Mouse (Mus musculus) megakaryocyte, adult 5-6 weeks (primary cell): ENCODE results near the gene Gdf2. TPM values are rescaled to one million over a fixed set of nuclear protein-coding genes. Genes with fewer than 3 reads are reported as not detected.

Experiments used
- ATAC-seq: 2 replicates; pipeline ENCODE4 v1.8.0; 2016; ENCODE audit warnings: mild to moderate bottlenecking, inconsistent platforms; ENCODE audit not compliant: poor library complexity, severe bottlenecking
- total RNA-seq, 2 experiments: library from RNA; stranded (forward) in 1 of 2; stranded (reverse) in 1 of 2; fragments of 153-499, 151-499 nt in 1 of 2; fragments of 221-1000, 200-1000 nt in 1 of 2; gene quantifications; 2 replicates each; pipeline versions ENCODE4 v1.2.3 to v1.2.4; 2015 to 2017

Gene Gdf2
- total RNA-seq, 2 experiments from 2014 or later: not detected

DNA sequence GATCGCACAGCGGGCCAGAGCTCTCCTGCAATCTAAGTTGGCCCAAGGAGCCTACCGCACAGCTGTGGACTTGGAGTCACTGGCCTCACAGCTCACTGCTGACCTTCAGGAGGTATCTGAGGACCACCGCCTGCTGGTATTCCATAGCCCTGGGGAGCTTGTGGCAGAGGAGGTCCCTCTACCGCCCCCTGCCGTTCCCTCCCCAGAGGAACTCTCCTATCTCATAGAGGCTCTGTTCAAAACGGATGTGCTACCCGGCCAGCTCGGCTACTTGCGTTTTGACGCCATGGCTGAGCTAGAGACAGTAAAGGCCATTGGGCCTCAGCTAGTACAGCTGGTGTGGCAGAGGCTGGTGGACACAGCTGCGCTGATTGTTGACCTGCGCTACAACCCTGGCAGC lies 15.2 kb downstream of the Gdf2 start:
- no peak for ATAC-seq

DNA sequence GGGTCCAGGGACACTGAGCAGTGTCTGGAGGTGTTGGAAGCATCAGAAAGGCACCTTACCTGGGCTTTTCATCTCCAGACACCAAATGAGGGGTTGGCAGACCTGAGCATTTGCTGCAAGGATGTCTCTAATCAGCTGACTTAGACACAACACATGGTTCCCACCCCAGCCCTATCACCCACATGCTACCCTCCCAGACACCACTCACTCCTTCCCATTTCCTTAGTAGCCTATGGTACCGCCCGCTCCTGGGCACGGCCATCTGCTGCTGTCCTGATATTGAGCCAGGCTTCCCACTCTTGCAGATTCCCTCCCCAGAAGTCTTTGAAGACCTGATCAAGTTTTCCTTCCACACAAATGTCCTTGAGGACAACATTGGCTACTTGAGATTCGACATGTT lies 17.3 kb downstream of the Gdf2 start:
- ATAC-seq: no peak

DNA sequence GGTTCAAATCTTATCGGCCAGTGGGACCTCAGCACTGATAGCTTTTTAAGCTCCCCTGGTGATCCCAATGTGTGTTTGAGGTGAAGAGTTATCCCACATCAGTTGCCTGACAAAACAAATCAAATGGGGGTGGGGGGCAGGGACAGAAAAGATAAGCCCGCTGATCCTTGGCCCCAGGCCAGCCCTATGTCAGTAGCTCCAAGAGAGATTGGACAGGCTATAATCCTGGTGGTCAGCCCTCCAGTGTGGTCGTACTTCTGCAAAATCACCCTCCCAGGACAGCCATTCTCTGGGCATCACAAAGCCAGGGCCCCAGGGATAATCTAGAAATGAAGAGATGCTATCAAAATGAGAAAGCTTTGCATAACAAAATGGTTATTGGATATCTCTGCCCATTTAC lies 18.0 kb downstream of the Gdf2 start:
- ATAC-seq: no peak

DNA sequence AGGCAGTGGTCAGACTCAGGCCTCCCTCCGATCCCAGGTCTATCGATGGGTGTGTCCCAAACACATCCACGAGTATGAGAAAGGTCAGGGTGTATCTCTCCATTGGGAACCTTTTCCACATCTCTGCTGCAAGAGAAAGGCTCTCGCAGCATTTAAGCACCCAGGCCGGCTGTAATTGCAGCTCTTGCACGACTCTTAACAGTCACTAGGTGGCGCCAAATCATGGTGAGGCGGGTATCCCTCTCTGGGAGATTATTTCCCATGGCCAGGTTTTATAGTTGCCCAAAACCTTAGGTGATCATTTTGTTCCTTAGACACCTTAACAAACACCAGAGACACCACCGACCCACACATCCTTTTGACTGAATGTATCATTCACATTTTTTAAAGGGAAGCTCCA lies 18.5 kb downstream of the Gdf2 start:
- no peak for ATAC-seq

DNA sequence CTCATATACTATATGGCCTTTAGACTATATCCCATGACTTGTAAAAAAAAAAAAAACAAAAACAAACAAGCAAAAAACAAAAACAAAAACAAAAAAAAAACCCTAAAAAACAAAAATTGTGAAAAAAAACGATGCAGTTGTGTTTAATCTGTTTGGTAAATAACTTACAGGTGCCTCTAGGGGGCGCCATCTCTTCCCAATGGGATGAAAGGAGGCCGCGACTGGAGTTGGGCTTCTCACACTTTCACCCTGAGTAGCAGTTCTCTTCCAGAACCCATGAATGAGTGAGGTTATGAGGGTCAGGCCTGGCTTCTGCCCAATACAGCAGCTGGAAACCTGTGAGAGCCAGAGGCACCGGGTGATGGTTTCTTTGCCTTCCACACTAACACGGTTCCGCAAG lies 24.8 kb downstream of the Gdf2 start:
- no peak for ATAC-seq

DNA sequence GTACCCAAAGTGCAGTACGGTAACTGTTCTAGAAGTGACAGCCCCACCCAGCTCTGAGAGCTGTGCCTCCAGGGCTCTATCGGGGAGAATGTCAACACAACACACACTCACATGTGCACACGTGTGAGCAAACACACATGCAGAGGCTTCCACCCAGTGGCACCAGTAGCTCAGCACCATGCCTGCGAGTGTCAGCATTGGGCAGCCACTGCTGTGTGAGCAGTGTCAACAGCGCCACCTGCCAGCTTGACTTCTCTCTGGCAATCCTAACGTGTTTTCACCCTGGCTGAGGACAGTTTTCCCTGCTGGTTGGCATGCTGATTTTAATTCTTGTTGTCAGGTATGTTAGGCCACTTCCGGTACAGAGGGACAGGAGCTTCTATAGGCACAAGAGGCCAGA lies 31.8 kb downstream of the Gdf2 start:
- ATAC-seq: no peak

DNA sequence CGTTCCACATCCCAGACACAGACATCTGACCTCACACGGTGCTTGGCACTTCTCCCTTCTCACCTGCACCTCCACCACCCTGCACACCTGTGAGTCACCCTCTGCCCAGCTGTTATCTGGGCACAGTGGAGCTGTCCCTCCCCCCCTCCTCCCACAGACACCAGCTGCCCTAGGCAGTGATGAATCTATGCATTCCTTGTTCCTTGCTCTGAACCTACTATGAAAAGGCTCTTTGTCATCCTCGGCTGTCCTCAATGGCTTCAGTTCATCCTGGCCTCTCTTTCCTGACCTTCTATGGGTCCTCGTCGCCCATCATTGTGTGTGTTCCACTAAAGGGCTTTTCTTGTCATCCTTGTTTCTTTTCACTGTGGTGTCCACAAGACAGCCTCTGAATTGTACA lies 33.9 kb downstream of the Gdf2 start:
- no peak for ATAC-seq

DNA sequence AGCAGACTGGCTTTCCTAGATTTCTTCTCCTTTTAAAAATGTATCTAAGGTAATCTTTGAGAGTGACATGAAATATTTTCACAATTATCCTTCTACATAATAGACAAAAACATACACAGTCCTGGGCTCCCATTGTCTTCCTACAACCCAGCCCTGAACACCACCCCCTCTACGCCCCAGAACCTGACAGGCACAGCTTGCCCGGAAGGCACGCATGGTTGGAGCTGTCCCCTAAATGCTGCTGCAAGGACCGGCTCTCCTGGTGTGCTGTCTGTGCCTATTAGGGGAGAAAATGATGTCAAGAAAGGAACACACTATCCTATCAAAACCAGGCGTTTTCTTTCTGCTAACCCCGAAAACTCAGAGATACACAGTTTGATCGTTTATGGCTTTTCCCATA lies 36.9 kb downstream of the Gdf2 start:
- ATAC-seq: no peak

DNA sequence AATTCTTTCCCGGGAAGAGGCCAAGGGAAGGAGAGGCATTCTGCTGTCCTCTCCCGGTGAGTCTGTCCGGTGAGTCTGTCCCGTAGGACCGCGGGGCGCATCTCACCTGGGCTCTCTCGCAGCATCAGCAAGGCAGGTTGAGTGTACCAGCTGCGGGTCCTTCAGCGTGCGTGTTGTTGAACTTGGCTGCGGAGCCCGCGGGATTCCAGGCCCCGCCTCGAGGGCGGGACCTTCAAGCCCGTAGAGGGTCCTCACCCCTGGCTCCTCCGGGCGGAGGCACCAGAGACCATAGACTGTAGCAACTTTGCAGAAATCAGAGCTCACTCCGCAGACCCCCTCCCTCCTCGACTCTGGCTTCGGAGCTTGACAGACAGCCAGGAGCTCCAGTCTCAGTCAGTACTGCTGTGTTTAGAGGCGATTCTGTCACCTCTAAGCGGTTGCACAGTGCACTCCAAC lies 37.8 kb downstream of the Gdf2 start, which contains the start of gene Zfp488:
Gene Zfp488 (minus strand): TSS at position 161 of the 456 bp plus-strand sequence.
- no peak for ATAC-seq

DNA sequence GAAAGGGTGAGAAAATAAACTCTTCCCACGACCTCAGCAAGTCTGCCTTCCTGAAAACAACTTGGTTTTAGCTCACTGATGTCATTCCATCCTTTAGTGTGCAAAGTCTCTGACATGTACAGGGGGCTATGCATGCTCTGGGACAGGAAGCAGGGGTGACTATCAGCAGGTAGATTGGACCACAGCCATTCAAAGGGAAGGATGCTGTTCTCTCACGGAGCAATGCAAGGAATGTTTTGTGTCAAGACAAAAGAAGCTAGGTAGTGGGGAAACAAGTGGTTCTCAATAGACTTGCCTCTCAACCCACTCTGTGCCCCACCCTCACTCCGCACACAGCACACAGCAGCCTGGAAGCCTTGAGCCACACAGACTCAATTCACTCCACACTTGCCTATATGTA lies 48.4 kb downstream of the Gdf2 start:
- no peak for ATAC-seq

DNA sequence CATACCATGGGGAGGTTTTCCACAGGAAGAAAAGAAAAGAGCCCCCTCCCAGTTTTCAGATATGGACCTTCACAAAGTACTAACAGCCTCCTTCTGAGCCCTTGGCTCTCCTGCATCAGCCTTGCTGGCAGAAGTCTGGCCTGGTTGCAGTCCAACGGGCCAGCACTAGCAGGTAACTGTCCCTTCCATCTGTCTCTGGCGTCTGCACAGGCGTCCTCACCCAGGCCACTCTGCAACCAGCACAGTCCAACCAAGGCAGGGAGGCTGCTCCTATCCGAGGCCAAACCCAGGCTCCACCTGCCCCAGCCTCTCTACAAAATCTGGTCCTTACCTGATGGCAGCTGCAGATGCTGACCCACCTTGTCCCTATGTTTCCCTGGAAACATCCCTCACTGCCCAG lies 51.1 kb downstream of the Gdf2 start:
- ATAC-seq: no peak

DNA sequence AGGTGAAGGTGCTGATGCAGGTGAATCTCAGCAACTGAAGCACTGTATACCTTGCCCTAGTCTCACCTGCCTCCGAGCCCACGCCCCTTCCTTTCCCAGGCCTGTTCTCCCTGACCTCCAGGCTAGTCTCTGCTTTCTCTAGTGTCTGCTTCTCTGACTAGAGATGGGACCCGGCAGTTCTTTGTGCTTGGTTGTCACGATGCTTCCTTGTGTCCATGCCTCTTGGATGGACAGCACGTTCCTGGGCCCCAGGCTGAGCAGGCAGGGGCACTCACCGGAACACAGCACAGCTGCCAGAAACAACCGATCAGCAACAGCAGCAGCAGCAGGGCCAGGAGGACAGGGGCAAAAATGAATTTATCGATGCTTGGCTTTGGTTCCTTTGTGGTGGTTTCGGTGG lies 52.2 kb downstream of the Gdf2 start:
- ATAC-seq: no peak

DNA sequence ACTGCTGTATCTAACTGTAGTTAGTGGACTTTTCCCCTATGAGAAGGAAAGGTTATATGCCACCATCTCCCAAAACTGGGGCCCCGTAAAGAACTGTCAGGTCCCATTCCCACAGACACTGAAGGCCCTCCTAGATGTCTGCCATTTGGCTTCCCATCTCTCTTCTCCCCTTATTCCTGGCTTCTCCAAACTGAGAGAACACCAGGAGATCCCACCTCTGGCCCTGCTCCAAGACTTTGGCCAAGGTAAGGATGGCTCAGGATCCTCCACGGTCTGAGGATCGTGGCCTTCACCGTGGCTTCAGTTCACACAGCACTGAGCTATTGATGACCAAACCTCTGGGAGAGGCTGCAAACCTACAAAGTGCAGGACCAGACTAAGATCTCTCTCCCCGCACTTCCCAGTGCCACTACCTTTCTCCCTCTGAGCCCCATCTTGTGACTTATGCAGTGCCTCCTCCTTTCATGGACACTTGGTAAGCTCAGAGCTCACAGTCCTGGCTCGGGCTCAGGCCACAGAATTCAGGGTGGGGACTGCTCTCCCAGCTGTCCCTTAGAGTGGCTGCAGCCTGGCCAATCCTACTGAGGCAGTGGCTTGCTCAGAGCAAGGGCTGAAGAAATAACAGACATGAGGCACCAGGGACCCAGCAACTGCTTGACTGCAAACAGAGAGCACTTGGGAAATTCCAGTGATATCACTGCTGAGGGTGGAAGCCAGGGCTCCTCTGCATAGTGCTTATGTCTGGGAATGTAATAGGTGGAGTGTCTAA lies 52.9 kb downstream of the Gdf2 start:
- ATAC-seq: no peak

Other genes with a start within 250 kb of the Gdf2 start
- gene Gdf10, start 17.5 kb upstream of the Gdf2 start, total RNA-seq (2015): not detected in 2 replicates
- gene Gdf10, start 17.5 kb upstream of the Gdf2 start, total RNA-seq (2017): not detected in 2 replicates
- not detected in 2 replicates for gene Rbp3, start 13.0 kb downstream of the Gdf2 start, total RNA-seq (2015)
- not detected in 2 replicates for gene Rbp3, start 13.0 kb downstream of the Gdf2 start, total RNA-seq (2017)
- not detected in 2 replicates for gene Zfp488, start 37.7 kb downstream of the Gdf2 start, total RNA-seq (2015)
- gene Zfp488, start 37.7 kb downstream of the Gdf2 start, total RNA-seq (2017): 0.08 TPM in 1 of 2 replicates, not detected in the other
- gene Gm30083, start 74.1 kb downstream of the Gdf2 start, total RNA-seq (2015): not detected in 2 replicates
- not detected in 2 replicates for gene Gm30083, start 74.1 kb downstream of the Gdf2 start, total RNA-seq (2017)
- gene Gm5460, start 75.7 kb downstream of the Gdf2 start, total RNA-seq (2015): not detected in 2 replicates
- not detected in 2 replicates for gene Gm5460, start 75.7 kb downstream of the Gdf2 start, total RNA-seq (2017)
- not detected in 2 replicates for gene Antxrl, start 111.7 kb downstream of the Gdf2 start, total RNA-seq (2015)
- not detected in 2 replicates for gene Antxrl, start 111.7 kb downstream of the Gdf2 start, total RNA-seq (2017)
- gene Anxa8, start 144.9 kb downstream of the Gdf2 start, total RNA-seq (2015): not detected in 2 replicates
- not detected in 2 replicates for gene Anxa8, start 144.9 kb downstream of the Gdf2 start, total RNA-seq (2017)
- not detected in 2 replicates for gene A630023A22Rik, start 161.7 kb downstream of the Gdf2 start, total RNA-seq (2015)
- not detected in 2 replicates for gene A630023A22Rik, start 161.7 kb downstream of the Gdf2 start, total RNA-seq (2017)
- not detected in 2 replicates for gene Npy4r, start 211.4 kb downstream of the Gdf2 start, total RNA-seq (2015)
- not detected in 2 replicates for gene Npy4r, start 211.4 kb downstream of the Gdf2 start, total RNA-seq (2017)